Mouse (Mus musculus): ENCODE data around the gene Rrp8. TPM values are rescaled to one million over a fixed set of nuclear protein-coding genes. Genes with fewer than 3 reads are reported as not detected.
A peak's percentile ranks its signal among the peaks of the same experiment; 100 is the strongest.
"Not testable (repeated sequence)": the region's sequence is repeated elsewhere in the genome, so short reads cannot be mapped to it uniquely, and the experiment has no call there.

Gene Rrp8
- polyA plus RNA-seq, 1 experiment from 2014 or later: 26.3 TPM

DNA sequence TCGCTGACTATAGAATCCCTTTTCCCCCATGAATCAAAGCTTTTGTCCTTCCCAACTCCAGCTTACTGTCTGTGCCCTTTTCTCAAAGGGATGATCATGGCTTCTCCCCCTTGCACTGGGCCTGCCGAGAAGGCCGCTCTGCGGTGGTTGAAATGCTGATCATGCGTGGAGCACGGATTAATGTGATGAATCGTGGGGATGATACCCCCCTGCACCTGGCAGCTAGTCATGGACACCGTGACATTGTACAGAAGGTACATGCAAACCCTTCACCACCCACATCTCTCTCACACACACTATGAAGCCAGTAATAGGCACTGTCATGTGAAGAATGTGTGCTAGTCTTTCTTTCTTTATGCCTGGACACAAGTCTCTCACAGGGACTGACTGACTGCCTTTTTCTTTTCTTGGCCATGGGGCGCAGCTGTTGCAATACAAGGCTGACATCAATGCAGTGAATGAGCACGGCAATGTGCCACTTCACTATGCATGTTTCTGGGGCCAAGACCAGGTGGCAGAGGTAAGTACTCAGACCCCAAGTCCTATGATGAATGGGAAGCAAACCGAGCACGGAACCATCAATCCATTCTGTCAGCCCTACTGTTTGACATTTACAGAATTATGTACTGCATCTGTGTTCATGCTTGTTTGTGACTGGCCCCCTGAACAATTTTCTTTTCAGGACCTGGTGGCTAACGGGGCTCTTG, 3.1 kb upstream of the Rrp8 start:
- WGBS: 88% methylated on average over 13 of the region's 13 CpGs
- H3K27me3 ChIP-seq (replicated peaks; ENCODE audit: control insufficient read depth, insufficient read depth, low read length): no peaks in the 10 kb centered on the region
- no peak overlapping the region for H3K4me2 ChIP-seq (ENCODE audit: low read length)
- 0 out of 2 replicates have a peak, but pooled peaks cover 2% of the 10 kb centered on the region for H3K36me3 ChIP-seq (ENCODE audit: control insufficient read depth, insufficient read depth)
- no peak for ATAC-seq
- H3K27ac ChIP-seq (ENCODE audit: low read length): no peak overlapping the region
- no peak overlapping the region for H3K4me3 ChIP-seq (replicated peaks; ENCODE audit: low read length)
- H3K4me1 ChIP-seq (replicated peaks; ENCODE audit: control insufficient read depth, insufficient read depth, low read length): peaks cover 28% of the 10 kb centered on the region
- no peak overlapping the region for H3K9ac ChIP-seq (replicated peaks; ENCODE audit: low read depth, low read length)
- H3K9me3 ChIP-seq (ENCODE audit: control insufficient read depth, low read length): no peaks in the 10 kb centered on the region

DNA sequence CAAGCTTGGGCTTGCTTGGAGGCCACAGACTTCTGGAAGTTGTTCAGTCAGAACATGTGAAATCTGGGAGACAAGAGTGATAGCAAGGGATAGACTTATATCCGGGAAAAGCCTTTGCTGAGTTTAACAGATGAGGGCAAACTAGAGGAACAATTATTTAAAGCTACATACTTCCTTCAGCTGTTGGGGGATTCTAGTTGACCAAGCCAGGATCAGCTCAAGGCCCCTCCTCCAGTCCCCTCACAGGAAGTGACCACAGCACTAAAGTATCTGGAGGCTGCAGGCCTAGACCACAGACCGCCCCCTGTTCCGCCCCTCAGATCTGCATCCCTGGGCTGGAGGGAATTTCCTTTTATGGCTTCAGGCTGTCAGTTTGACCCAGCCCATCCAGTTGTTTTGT, 1.8 kb upstream of the Rrp8 start:
- Histone ChIP-seq H3K4me3 (replicated peaks; ENCODE audit: low read length) (no peak overlapping the region), H3K27ac (ENCODE audit: low read length) (peak overlapping the region; percentile 4; the same call in 1 of the 2 replicates), H3K9me3 (ENCODE audit: control insufficient read depth, low read length) (no peaks in the 10 kb centered on the region), H3K4me2 (ENCODE audit: low read length) (no peak overlapping the region), H3K36me3 (ENCODE audit: control insufficient read depth, insufficient read depth) (peaks cover 5% of the 10 kb centered on the region; the same call in 1 of the 2 replicates), H3K27me3 (replicated peaks; ENCODE audit: control insufficient read depth, insufficient read depth, low read length) (no peaks in the 10 kb centered on the region), H3K9ac (replicated peaks; ENCODE audit: low read depth, low read length) (no peak overlapping the region), H3K4me1 (replicated peaks; ENCODE audit: control insufficient read depth, insufficient read depth, low read length) (peaks cover 29% of the 10 kb centered on the region)
- ATAC-seq: no peak
- 39% methylated on average over 3 of the region's 3 CpGs for WGBS

DNA sequence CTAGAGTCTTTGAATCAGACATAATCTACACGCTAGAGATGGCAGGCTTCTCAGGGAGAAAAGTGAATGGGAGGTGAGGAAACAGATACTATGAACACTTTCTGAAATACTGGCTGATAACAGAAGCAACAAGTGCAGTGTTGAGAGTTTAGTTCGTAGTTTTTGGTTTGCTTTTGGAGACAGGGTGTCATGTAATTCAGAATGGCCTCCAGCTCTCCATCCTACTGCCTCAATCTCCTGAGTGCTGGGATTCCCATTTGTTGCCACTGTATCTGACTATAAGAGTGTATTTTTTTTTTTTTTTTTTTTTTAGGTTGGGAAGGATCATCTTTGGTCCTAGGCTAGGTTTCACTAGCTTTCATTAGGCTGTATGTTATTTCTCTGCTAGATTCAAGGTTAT, 1.1 kb upstream of the Rrp8 start:
- WGBS: 93% methylated on average over 2 of the region's 2 CpGs
- no peak for ATAC-seq
- Histone ChIP-seq H3K27ac (ENCODE audit: low read length) (no peak overlapping the region), H3K4me2 (ENCODE audit: low read length) (no peak overlapping the region), H3K27me3 (replicated peaks; ENCODE audit: control insufficient read depth, insufficient read depth, low read length) (no peaks in the 10 kb centered on the region), H3K9ac (replicated peaks; ENCODE audit: low read depth, low read length) (no peak overlapping the region), H3K4me1 (replicated peaks; ENCODE audit: control insufficient read depth, insufficient read depth, low read length) (peaks cover 25% of the 10 kb centered on the region), H3K4me3 (replicated peaks; ENCODE audit: low read length) (no peak overlapping the region), H3K9me3 (ENCODE audit: control insufficient read depth, low read length) (no peaks in the 10 kb centered on the region), H3K36me3 (ENCODE audit: control insufficient read depth, insufficient read depth) (peaks cover 6% of the 10 kb centered on the region; the same call in 1 of the 2 replicates)

DNA sequence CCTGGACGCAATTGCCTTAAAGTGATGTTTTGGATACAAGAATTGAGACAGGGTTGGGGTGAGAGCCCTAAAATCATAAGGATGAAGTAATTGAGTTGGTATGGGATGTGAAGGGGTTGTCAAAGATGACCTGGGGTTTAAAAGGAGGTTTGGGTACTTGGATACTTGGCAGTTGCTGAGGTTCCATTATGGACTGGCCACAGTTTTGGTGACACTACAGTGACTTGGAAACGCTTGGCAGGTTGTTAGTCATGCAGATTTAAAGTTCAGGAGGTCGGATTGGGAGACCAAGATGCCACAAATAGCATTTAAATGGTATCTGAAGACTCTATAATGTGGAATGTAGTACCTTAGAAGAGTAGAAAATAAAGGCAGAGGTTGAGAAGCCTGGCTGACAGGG, 463 bp upstream of the Rrp8 start:
- ATAC-seq: no peak
- Histone ChIP-seq H3K9ac (replicated peaks; ENCODE audit: low read depth, low read length) (no peak overlapping the region; the same call in 1 of the 2 replicates), H3K27me3 (replicated peaks; ENCODE audit: control insufficient read depth, insufficient read depth, low read length) (no peaks in the 10 kb centered on the region), H3K4me3 (replicated peaks; ENCODE audit: low read length) (peak overlapping the region; percentile 83), H3K4me2 (ENCODE audit: low read length) (peak overlapping the region; percentile 87), H3K27ac (ENCODE audit: low read length) (no peak overlapping the region), H3K4me1 (replicated peaks; ENCODE audit: control insufficient read depth, insufficient read depth, low read length) (peaks cover 22% of the 10 kb centered on the region), H3K36me3 (ENCODE audit: control insufficient read depth, insufficient read depth) (peaks cover 8% of the 10 kb centered on the region; the same call in 1 of the 2 replicates), H3K9me3 (ENCODE audit: control insufficient read depth, low read length) (no peaks in the 10 kb centered on the region)
- 36% methylated on average over 3 of the region's 3 CpGs for WGBS

DNA sequence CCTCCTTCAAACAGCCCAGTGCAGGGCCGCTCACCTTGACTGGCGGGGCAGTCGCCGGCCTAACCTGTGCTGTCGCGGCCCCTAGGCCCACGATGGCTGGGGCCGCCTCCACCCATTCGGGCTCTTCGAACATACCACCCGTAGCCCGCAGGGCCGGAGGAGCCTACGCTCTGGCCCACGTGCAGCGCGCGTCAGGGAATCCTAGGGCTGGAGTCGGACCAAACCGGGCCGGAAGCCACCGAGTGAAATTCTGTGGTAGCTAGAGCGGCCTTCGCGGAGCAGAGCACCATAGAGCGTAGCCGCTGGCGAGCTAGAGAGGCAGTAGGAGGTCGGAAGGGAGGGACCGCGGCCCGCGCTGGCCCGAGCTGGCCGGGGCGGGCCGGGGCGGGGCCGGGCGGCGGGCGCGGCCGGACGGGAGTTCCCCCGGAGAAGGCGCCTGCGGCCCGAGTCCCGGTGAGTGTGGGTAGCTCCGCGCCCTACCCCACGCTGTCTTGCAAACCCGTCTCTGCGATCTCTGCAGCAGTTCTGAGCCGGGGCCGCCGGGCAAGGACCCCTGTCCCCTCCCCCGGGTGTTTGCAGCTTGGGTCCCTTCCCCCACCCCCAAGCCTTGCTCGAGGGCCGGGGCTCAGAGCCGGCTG, 802 bp downstream of the Rrp8 start, which contains the start of gene Ilk:
Gene Ilk (plus strand): TSS at position 329 of the 638 bp plus-strand sequence.
- H3K4me1 ChIP-seq (replicated peaks; ENCODE audit: control insufficient read depth, insufficient read depth, low read length): peaks cover 22% of the 10 kb centered on the region
- H3K27ac ChIP-seq (ENCODE audit: low read length): peak within 1 kb of the TSS; percentile 62
- peaks cover 15% of the 10 kb centered on the region for H3K36me3 ChIP-seq (ENCODE audit: control insufficient read depth, insufficient read depth)
- WGBS: under 1% methylated on average over 59 of the region's 62 CpGs
- ATAC-seq: peak; percentile 98
- H3K9me3 ChIP-seq (ENCODE audit: control insufficient read depth, low read length): no peaks in the 10 kb centered on the region
- H3K4me3 ChIP-seq (replicated peaks; ENCODE audit: low read length): peak within 1 kb of the TSS; percentile 83
- H3K4me2 ChIP-seq (ENCODE audit: low read length): peak within 1 kb of the TSS; percentile 87
- H3K27me3 ChIP-seq (replicated peaks; ENCODE audit: control insufficient read depth, insufficient read depth, low read length): no peaks in the 10 kb centered on the region
- H3K9ac ChIP-seq (replicated peaks; ENCODE audit: low read depth, low read length): peak within 1 kb of the TSS; percentile 85

DNA sequence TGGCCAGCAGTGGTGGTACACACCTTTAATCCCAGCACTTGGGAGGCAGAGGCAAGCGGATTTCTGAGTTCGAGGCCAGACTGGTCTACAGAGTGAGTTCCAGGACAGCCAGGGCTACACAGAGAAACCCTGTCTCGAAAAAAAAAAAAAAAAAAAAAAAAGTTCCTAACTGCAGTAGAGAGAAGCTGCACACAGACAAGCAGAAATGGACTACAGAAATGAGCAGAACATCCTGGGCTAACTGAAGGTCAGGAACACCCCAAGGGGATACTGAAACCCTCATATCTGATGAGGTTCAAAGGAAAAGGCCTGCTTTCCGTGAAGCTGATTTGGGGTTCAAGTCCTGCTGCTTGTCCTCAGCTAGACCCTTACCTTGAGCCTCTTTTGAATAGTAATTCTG, 1.7 kb downstream of the Rrp8 start:
- Histone ChIP-seq H3K4me1 (replicated peaks; ENCODE audit: control insufficient read depth, insufficient read depth, low read length) (peaks cover 22% of the 10 kb centered on the region), H3K36me3 (ENCODE audit: control insufficient read depth, insufficient read depth) (peaks cover 15% of the 10 kb centered on the region), H3K9ac (replicated peaks; ENCODE audit: low read depth, low read length) (peak overlapping the region; percentile 85; the same call in 1 of the 2 replicates), H3K4me2 (ENCODE audit: low read length) (peak overlapping the region; percentile 87), H3K4me3 (replicated peaks; ENCODE audit: low read length) (peak overlapping the region; percentile 83)
- not testable (repeated sequence) for ATAC-seq; H3K27ac ChIP-seq (ENCODE audit: low read length); H3K9me3 ChIP-seq (ENCODE audit: control insufficient read depth, low read length); H3K27me3 ChIP-seq (replicated peaks; ENCODE audit: control insufficient read depth, insufficient read depth, low read length)
- 53% methylated on average over 4 of the region's 4 CpGs for whole genome bisulfite sequencing

DNA sequence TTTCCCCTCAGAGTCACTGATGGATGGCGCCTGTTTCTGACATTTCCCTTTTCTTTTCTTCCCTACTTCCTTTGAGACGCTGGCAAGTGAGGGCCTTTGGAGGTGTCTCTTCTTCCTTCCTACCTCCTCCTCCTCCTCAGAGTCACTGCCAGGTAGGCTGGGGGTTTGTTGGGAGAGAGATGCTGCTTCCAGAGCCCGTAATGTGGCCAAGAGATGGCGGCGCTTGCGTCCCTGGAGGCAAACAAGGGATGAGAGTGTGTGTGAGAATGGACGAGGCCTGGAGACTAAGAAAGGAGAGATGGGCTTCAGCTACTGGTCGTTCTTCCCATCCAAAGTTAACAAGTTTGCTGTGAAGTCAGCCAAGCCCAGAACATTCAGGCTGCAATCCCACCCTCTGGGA, 2.4 kb downstream of the Rrp8 start:
- Histone ChIP-seq H3K4me2 (ENCODE audit: low read length) (no peak overlapping the region), H3K9me3 (ENCODE audit: control insufficient read depth, low read length) (no peaks in the 10 kb centered on the region), H3K4me3 (replicated peaks; ENCODE audit: low read length) (no peak overlapping the region), H3K27ac (ENCODE audit: low read length) (no peak overlapping the region), H3K4me1 (replicated peaks; ENCODE audit: control insufficient read depth, insufficient read depth, low read length) (peaks cover 22% of the 10 kb centered on the region), H3K27me3 (replicated peaks; ENCODE audit: control insufficient read depth, insufficient read depth, low read length) (no peaks in the 10 kb centered on the region), H3K36me3 (ENCODE audit: control insufficient read depth, insufficient read depth) (peaks cover 15% of the 10 kb centered on the region), H3K9ac (replicated peaks; ENCODE audit: low read depth, low read length) (no peak overlapping the region)
- no peak for ATAC-seq
- 90% methylated on average over 8 of the region's 8 CpGs for WGBS

DNA sequence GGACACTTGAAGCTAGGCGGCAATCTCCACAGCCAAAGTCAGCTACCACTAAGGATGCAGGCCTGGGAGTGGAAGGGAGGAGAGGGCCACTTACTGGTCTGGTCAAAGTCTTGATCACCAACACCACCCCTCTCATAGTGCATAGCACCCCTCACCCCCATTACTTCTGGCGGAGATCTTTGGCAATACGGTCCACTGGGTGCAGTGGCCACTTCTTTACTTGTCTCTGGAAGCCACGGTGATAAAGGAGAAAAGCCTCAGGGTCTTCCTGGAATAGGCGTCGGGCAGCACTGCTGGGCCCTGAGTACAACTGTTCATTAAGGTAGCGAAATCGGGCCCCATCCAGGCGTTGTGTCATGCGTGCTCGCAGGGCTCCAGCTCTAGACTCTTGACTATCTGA, 3.3 kb downstream of the Rrp8 start:
- Histone ChIP-seq H3K36me3 (ENCODE audit: control insufficient read depth, insufficient read depth) (peaks cover 15% of the 10 kb centered on the region), H3K4me2 (ENCODE audit: low read length) (no peak overlapping the region), H3K9ac (replicated peaks; ENCODE audit: low read depth, low read length) (no peak overlapping the region), H3K27ac (ENCODE audit: low read length) (no peak overlapping the region), H3K9me3 (ENCODE audit: control insufficient read depth, low read length) (no peaks in the 10 kb centered on the region), H3K4me3 (replicated peaks; ENCODE audit: low read length) (no peak overlapping the region), H3K4me1 (replicated peaks; ENCODE audit: control insufficient read depth, insufficient read depth, low read length) (peaks cover 26% of the 10 kb centered on the region), H3K27me3 (replicated peaks; ENCODE audit: control insufficient read depth, insufficient read depth, low read length) (no peaks in the 10 kb centered on the region)
- 93% methylated on average over 11 of the region's 11 CpGs for WGBS
- ATAC-seq: no peak

DNA sequence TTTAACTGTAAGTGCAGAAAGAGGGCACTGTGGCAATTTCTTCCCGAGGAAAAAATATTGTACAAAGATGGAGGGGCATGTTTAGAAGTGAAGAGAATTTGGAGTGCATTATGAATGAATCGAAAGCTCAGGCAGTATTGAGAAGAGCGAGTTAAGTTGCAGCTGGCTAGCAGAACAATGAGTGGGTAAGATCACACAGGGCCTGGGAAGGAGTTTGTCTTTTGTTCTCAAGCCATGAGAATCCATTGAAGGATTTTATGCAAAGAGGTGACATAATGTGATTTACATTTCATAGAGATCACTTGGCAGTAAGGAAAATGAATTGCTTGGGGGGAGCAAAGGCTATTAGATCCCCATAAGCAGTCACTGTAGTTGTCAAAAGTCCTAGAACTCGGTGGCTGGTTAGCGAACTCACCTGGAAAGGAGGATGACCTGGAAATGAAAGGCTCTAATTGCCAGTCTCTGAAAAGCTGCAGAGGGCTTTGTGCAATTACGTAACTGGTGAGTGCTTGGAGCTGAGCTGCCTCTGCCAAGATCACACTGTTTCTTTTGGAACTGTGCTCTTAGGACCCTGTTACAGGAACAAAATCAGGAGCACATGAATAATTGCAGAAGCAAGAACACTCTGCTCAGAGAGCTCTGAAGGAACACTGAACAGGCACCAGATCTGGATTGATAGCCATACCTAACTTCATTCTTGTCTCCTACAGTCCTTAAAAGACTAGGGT, 8.3 kb downstream of the Rrp8 start:
- Histone ChIP-seq H3K4me2 (ENCODE audit: low read length) (peak overlapping the region; percentile 13), H3K4me1 (replicated peaks; ENCODE audit: control insufficient read depth, insufficient read depth, low read length) (peaks cover 7% of the 10 kb centered on the region; the same call in 1 of the 2 replicates), H3K36me3 (ENCODE audit: control insufficient read depth, insufficient read depth) (peaks cover 12% of the 10 kb centered on the region), H3K9me3 (ENCODE audit: control insufficient read depth, low read length) (no peaks in the 10 kb centered on the region), H3K4me3 (replicated peaks; ENCODE audit: low read length) (no peak overlapping the region), H3K9ac (replicated peaks; ENCODE audit: low read depth, low read length) (no peak overlapping the region), H3K27ac (ENCODE audit: low read length) (peak overlapping the region; percentile 74), H3K27me3 (replicated peaks; ENCODE audit: control insufficient read depth, insufficient read depth, low read length) (no peaks in the 10 kb centered on the region)
- ATAC-seq: peak; percentile 71
- WGBS: 12% methylated on average over 6 of the region's 6 CpGs
